Mouse (Mus musculus) forebrain, embryonic 15.5 days (tissue): ENCODE data around the gene Pfn2. TPM values are rescaled to one million over a fixed set of nuclear protein-coding genes. Genes with fewer than 3 reads are reported as not detected.

ENCODE experiments used
- polyA plus RNA-seq: library from polyadenylated mRNA; unstranded; fragments of >200 nt; fragmentation: Nextera tagmentation; extraction: Ambion mirVana; gene quantifications from 2 replicates; pipeline ENCODE4 v1.2.1, GENCODE M21; 2015

Pfn2 gene
- polyA plus RNA-seq, 1 experiment from 2014 or later = 593 TPM

Other genes starting within 250 kb of the Pfn2 start
- gene Commd2, start 196.4 kb downstream of the Pfn2 start, polyA plus RNA-seq = 77.1 and 79.1 TPM in 2 replicates
- not detected in 2 replicates for gene Ankub1, start 155.3 kb downstream of the Pfn2 start, polyA plus RNA-seq
- 82.0 and 86.1 TPM in 2 replicates for gene Rnf13, start 112.0 kb downstream of the Pfn2 start, polyA plus RNA-seq